8 mouse cellular contexts compared by ENCODE assay signal in genomic region chrX:111463565-111464093, GRCm38 (mm10).
DNase-seq lines count a peak whose midpoint lies in the region; ATAC-seq and TF ChIP-seq lines count a peak whose summit lies in the region.

No protein-coding gene starts in this region.

- peak overlapping the region; percentile 65 for H3K9ac ChIP-seq in limb, embryonic 14.5 days (ENCODE audit: low read depth, low read length, severe bottlenecking)
- H3K9ac ChIP-seq in stomach, embryonic 15.5 days: no peak overlapping the region

- WGBS in limb, embryonic 14.5 days: 28% methylated on average over 12 of the region's 12 CpGs
- WGBS in stomach, embryonic 15.5 days: 25% methylated on average over 12 of the region's 12 CpGs

- intact Hi-C loops in gastrocnemius, adult 2 months (cut with DNase I): no loop called here

- no peaks in the 10 kb centered on the region for H3K9me3 ChIP-seq in limb, embryonic 14.5 days (ENCODE audit: control insufficient read depth, low read length)
- no peaks in the 10 kb centered on the region for H3K9me3 ChIP-seq in stomach, embryonic 15.5 days

- H3K27me3 ChIP-seq in limb, embryonic 14.5 days (ENCODE audit: control insufficient read depth, insufficient read depth, low read length): no peaks in the 10 kb centered on the region
- no peaks in the 10 kb centered on the region for H3K27me3 ChIP-seq in stomach, embryonic 15.5 days (replicated peaks)

- no peaks in the 10 kb centered on the region for H3K4me1 ChIP-seq in limb, embryonic 14.5 days (ENCODE audit: control insufficient read depth, insufficient read depth, low read length)
- no peaks in the 10 kb centered on the region for H3K4me1 ChIP-seq in stomach, embryonic 15.5 days

- TF ChIP-seq CTCF in gastrocnemius, adult 2 months (IDR thresholded peaks at IDR 0.05): no peak

- DNase-seq in gastrocnemius, adult 2 months: no peak
- DNase-seq in gastrocnemius, postnatal 10 days: no peak
- DNase-seq in right cerebral cortex, postnatal 25 days: peak; percentile 2
- no peak for DNase-seq in right cerebral cortex, adult 18-20 months
- DNase-seq in limb, embryonic 14.5 days (ENCODE audit: low spot score): no peak
- DNase-seq in layer of hippocampus, adult 11-12 months (ENCODE audit: low spot score): no peak
- no peak for DNase-seq in spleen, adult 18-20 months

- H3K36me3 ChIP-seq in limb, embryonic 14.5 days (ENCODE audit: control insufficient read depth, insufficient read depth, low read length): no peaks in the 10 kb centered on the region
- no peaks in the 10 kb centered on the region for H3K36me3 ChIP-seq in stomach, embryonic 15.5 days

- no peak overlapping the region for H3K27ac ChIP-seq in gastrocnemius, adult 2 months
- H3K27ac ChIP-seq in limb, embryonic 14.5 days (replicated peaks; ENCODE audit: low read depth, low read length): no peak overlapping the region; the same call in 1 of the 2 replicates
- 0 out of 2 replicates have a peak overlapping the region, but pooled peaks have one; percentile 16 for H3K27ac ChIP-seq in stomach, embryonic 15.5 days

- H3K4me3 ChIP-seq in gastrocnemius, adult 2 months: peak overlapping the region; percentile 75
- peak overlapping the region; percentile 56 for H3K4me3 ChIP-seq in limb, embryonic 14.5 days (replicated peaks; ENCODE audit: low read length)
- peak overlapping the region; percentile 58 for H3K4me3 ChIP-seq in stomach, embryonic 15.5 days (replicated peaks)

- ATAC-seq in limb, embryonic 14.5 days (ENCODE audit: low FRiP score, low read depth): no peak
- peak; percentile 16; the same call in 1 of the 2 replicates for ATAC-seq in stomach, embryonic 15.5 days (ENCODE audit: insufficient read depth, low FRiP score, low read depth)

- peak overlapping the region; percentile 40 for H3K4me2 ChIP-seq in limb, embryonic 14.5 days (replicated peaks; ENCODE audit: low read depth, low read length, severe bottlenecking)
- H3K4me2 ChIP-seq in stomach, embryonic 15.5 days: peak overlapping the region; percentile 58

- TF ChIP-seq POLR2A in limb, embryonic 14.5 days (IDR thresholded peaks at IDR 0.05; ENCODE audit: borderline replicate concordance, extremely low read depth, insufficient read depth, insufficient read length): no peak
